Mouse (Mus musculus) forebrain, embryonic 12.5 days (tissue): Measurements from ENCODE around the gene Bag6. TPM values are rescaled to one million over a fixed set of nuclear protein-coding genes. Genes with fewer than 3 reads are reported as not detected.
"Not testable (repeated sequence)": the region's sequence is repeated elsewhere in the genome, so short reads cannot be mapped to it uniquely, and the experiment has no call there.

Experiments used
- ATAC-seq: fragments of 200-750 bp; cut with Nextera tagmentation; 2 replicates; pipeline ENCODE4 v1.8.0; 2017; ENCODE audit warnings: moderate TSS enrichment; ENCODE audit not compliant: low FRiP score
- H3K27ac ChIP-seq: fragments of 300-500 bp; sonication (generic); 2 replicates; pipeline ENCODE4 v1.5.1; 2016; ENCODE audit warnings: mild to moderate bottlenecking
- H3K27me3 ChIP-seq: fragments of 300-500 bp; sonication (generic); 2 replicates; pipeline ENCODE4 v1.6.1; 2016; ENCODE audit warnings: mild to moderate bottlenecking
- H3K36me3 ChIP-seq: fragments of 300-500 bp; sonication (generic); replicated peaks from 2 replicates; pipeline ENCODE4 v1.6.1; 2016; ENCODE audit warnings: mild to moderate bottlenecking
- H3K4me1 ChIP-seq: fragments of 300-500 bp; sonication (generic); 2 replicates; pipeline ENCODE4 v1.6.1; 2016
- H3K4me2 ChIP-seq: fragments of 300-500 bp; sonication (generic); 2 replicates; pipeline ENCODE4 v1.6.1; 2016; ENCODE audit warnings: mild to moderate bottlenecking, moderate library complexity
- H3K4me3 ChIP-seq: fragments of 300-500 bp; sonication (generic); replicated peaks from 2 replicates; pipeline ENCODE4 v1.5.1; 2016; ENCODE audit warnings: mild to moderate bottlenecking
- H3K9ac ChIP-seq: fragments of 300-500 bp; sonication (generic); 2 replicates; pipeline ENCODE4 v1.6.1; 2016; ENCODE audit warnings: mild to moderate bottlenecking
- H3K9me3 ChIP-seq: fragments of 300-500 bp; sonication (generic); 2 replicates; pipeline ENCODE4 v1.6.1; 2016
- WGBS: fragments of 180-500 bp; shearing (Covaris S2); methylation state at CpG from one replicate; pipeline ENCODE4 v1.1.7; 2016; 5-methylcytosine and 5-hydroxymethylcytosine counted together
- polyA plus RNA-seq: library from polyadenylated mRNA; unstranded; fragments of >200 nt; fragmentation: Nextera tagmentation; extraction: Ambion mirVana; gene quantifications from 2 replicates; pipeline ENCODE4 v1.2.1, GENCODE M21; 2016

The Bag6 gene
- polyA plus RNA-seq, 1 experiment from 2014 or later: 88.9 TPM

DNA sequence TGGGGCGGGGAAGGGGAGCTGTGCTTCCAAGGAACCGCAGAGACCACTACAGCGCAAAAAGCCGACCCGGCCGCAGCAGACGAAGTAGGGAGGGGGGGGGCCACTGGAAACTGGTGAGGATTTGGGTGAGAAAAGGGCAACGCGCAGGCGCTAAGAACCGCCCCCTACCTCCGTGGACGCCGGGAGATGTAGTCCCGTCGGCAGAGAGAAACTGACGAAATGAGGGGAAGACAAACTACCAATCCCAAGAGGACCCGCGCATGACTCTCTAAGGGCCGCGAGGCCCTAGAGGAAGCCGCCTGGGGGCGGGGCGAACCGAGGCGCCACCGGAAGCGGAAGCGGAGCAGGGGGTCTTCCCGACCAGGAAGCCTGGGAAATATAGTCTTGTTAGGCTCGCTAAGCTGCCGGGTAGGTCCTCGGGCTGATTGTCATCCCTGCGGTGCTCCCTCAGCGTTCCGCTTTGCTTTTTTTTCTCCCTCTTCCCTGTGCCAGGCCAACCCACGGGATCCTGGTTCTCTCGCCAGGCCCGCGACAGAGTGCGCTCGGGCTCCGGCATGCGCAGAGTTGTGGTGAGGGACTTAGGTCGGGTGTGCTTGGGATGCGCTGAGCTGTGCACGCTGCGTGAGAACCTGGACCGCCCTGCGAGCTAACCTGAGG, 13.7 kb upstream of the Bag6 start, which contains the start of gene Gpank1:
TSS of gene Gpank1 (plus strand) at position 313 of the 657 bp plus-strand sequence.
- H3K4me3 ChIP-seq: peak within 1 kb of the TSS; percentile 98
- H3K27ac ChIP-seq: peak within 1 kb of the TSS; percentile 94
- peak within 1 kb of the TSS; percentile 94 for H3K4me2 ChIP-seq
- peaks cover 27% of the 10 kb centered on the region for H3K4me1 ChIP-seq
- peaks cover 47% of the 10 kb centered on the region for H3K36me3 ChIP-seq
- peak; percentile 95 for ATAC-seq
- no peaks in the 10 kb centered on the region for H3K27me3 ChIP-seq
- H3K9ac ChIP-seq: peak within 1 kb of the TSS; percentile 98
- 1% methylated on average over 49 of the region's 50 CpGs for WGBS
- no peaks in the 10 kb centered on the region for H3K9me3 ChIP-seq

- H3K36me3 ChIP-seq: peaks cover 43% of the 10 kb centered on the region
- ATAC-seq: peak; percentile 62
Measured at GRCm38 (mm10) chr17:35121871-35122303, 13.1 kb upstream of the Bag6 start, which contains the start of gene Csnk2b. Csnk2b (minus strand) TSS chr17:35122053.

GRCm38 (mm10) chr17:35123287-35123686, 11.7 kb upstream of the Bag6 start:
- H3K36me3 ChIP-seq: peaks cover 31% of the 10 kb centered on the region
- not testable (repeated sequence) for H3K9me3 ChIP-seq, H3K27ac ChIP-seq, ATAC-seq, H3K4me2 ChIP-seq, H3K4me3 ChIP-seq, H3K27me3 ChIP-seq
- H3K4me1 ChIP-seq: peaks cover 43% of the 10 kb centered on the region
- 95% methylated on average over 9 of the region's 9 CpGs for WGBS
- peak overlapping the region; percentile 80; the same call in 1 of the 2 replicates for H3K9ac ChIP-seq

More at GRCm38 (mm10) chr17:35121871-35122303, 13.1 kb upstream of the Bag6 start, which contains the start of gene Csnk2b:
- H3K27ac ChIP-seq: peak within 1 kb of the TSS; percentile 94
- H3K27me3 ChIP-seq: no peaks in the 10 kb centered on the region
- H3K9me3 ChIP-seq: no peaks in the 10 kb centered on the region
- H3K4me3 ChIP-seq: peak within 1 kb of the TSS; percentile 98
- under 1% methylated on average over 19 of the region's 19 CpGs for WGBS
- H3K4me1 ChIP-seq: peaks cover 33% of the 10 kb centered on the region
- peak within 1 kb of the TSS; percentile 98 for H3K9ac ChIP-seq
- peak within 1 kb of the TSS; percentile 94 for H3K4me2 ChIP-seq

DNA sequence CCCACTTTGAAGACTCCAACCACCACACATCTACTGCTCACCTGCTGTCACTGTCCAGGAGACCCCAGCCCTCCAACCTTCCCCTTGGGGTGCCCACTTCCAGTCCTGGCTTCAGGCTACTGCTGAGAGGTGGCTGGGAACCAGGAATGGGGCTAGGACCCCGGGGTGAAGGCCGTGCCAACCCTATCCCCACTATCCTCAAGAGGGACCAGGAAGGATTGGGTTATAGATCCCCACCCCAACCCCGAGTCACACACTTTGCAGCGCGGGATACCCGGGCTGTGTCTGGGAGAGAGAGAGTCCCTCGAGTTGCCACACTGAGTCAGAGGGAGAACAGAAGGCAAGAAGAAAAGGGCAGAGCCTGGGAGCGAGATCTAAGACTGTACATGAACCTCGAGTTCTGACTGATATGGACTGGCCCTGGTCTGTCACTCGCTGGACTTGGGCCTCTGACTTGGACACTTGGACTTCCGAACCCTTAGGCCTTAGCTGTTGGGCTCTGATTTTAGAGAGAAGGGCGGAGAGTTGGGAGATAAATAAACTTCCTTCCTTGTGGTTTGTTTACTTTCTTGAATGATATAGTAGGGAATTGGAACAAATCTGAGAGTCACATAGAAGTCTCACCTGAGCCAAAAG, 10.6 kb upstream of the Bag6 start:
- not testable (repeated sequence) for H3K4me3 ChIP-seq, H3K27me3 ChIP-seq, H3K9ac ChIP-seq, H3K9me3 ChIP-seq, ATAC-seq, H3K27ac ChIP-seq, H3K4me2 ChIP-seq
- WGBS: 93% methylated on average over 12 of the region's 12 CpGs
- peaks cover 22% of the 10 kb centered on the region for H3K36me3 ChIP-seq
- H3K4me1 ChIP-seq: peaks cover 43% of the 10 kb centered on the region

DNA sequence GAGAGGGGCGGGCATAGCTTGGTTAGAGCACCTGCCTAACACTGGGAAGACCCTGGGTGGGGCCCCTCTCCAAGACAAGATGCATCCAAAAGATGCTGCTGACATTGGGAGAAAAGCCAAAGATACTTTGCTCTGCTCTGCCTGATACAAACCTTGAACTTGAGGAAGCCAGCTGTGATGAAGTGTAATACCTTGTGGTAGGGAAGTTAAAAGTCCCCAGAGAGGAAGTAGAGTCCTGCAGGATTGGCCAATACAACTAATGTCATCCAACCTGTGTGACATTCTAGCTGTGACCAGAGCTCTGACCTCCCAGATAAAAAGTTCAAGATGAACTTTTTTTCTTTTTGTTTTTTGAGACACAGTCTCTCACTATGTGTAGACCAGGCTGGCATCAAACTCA, 9.9 kb upstream of the Bag6 start:
- Histone ChIP-seq H3K9me3 (no peaks in the 10 kb centered on the region), H3K27me3 (no peaks in the 10 kb centered on the region), H3K4me3 (no peak overlapping the region), H3K36me3 (peaks cover 18% of the 10 kb centered on the region), H3K4me1 (peaks cover 37% of the 10 kb centered on the region), H3K9ac (no peak overlapping the region; the same call in 1 of the 2 replicates), H3K4me2 (0 out of 2 replicates have a peak overlapping the region, but pooled peaks have one; percentile 76), H3K27ac (no peak overlapping the region)
- WGBS: 83% methylated on average over 1 of the region's 1 CpGs
- no peak for ATAC-seq

- Histone ChIP-seq H3K4me2 (peak overlapping the region; percentile 76), H3K27me3 (no peaks in the 10 kb centered on the region), H3K9me3 (no peaks in the 10 kb centered on the region), H3K9ac (peak overlapping the region; percentile 77), H3K27ac (no peak overlapping the region), H3K4me1 (peaks cover 32% of the 10 kb centered on the region), H3K36me3 (peaks cover 18% of the 10 kb centered on the region), H3K4me3 (peak overlapping the region; percentile 58)
- ATAC-seq: no peak
- 39% methylated on average over 6 of the region's 6 CpGs for WGBS
Measured at GRCm38 (mm10) chr17:35125578-35125977, 9.4 kb upstream of the Bag6 start.

- no peaks in the 10 kb centered on the region for H3K9me3 ChIP-seq
- H3K4me2 ChIP-seq: peak within 1 kb of the TSS; percentile 76
- no peaks in the 10 kb centered on the region for H3K27me3 ChIP-seq
- peaks cover 31% of the 10 kb centered on the region for H3K4me1 ChIP-seq
- peak within 1 kb of the TSS; percentile 68 for H3K27ac ChIP-seq
- 0% methylated on average over 35 of the region's 36 CpGs for WGBS
- H3K9ac ChIP-seq: peak within 1 kb of the TSS; percentile 77
- peaks cover 23% of the 10 kb centered on the region for H3K36me3 ChIP-seq
- peak; percentile 21; the same call in 1 of the 2 replicates for ATAC-seq
- peak within 1 kb of the TSS; percentile 58 for H3K4me3 ChIP-seq
Measured at GRCm38 (mm10) chr17:35126206-35126611, 8.8 kb upstream of the Bag6 start, which contains the start of gene D17H6S53E. D17H6S53E (plus strand) TSS chr17:35126373.

GRCm38 (mm10) chr17:35127017-35127416, 8.0 kb upstream of the Bag6 start:
- H3K9me3 ChIP-seq: no peaks in the 10 kb centered on the region
- peaks cover 31% of the 10 kb centered on the region for H3K4me1 ChIP-seq
- no peaks in the 10 kb centered on the region for H3K27me3 ChIP-seq
- H3K9ac ChIP-seq: peak overlapping the region; percentile 77
- H3K4me3 ChIP-seq: peak overlapping the region; percentile 58
- H3K4me2 ChIP-seq: peak overlapping the region; percentile 76
- no peak for ATAC-seq
- 79% methylated on average over 13 of the region's 13 CpGs for WGBS
- no peak overlapping the region for H3K27ac ChIP-seq
- H3K36me3 ChIP-seq: peaks cover 23% of the 10 kb centered on the region

DNA sequence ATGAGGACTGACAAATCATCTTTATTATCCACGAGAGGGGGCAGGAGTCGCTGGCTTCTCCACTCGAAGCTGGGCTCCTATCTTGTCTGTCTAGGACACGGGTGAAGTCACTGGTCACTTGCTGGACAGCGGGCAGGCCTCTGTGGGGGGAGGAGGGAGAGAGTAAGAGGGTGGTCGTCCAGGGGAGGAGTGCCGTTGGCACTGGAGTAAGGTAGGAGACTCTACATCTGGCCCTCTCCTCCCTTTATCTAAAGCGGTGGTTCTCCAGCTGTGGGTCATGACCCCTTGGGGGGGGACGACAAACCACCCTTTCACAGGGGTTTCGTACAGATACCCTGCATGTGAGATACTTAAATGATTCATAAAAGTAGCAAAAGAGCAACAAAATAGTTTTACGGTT, 6.0 kb upstream of the Bag6 start:
- H3K27me3 ChIP-seq: no peaks in the 10 kb centered on the region
- peaks cover 24% of the 10 kb centered on the region for H3K4me1 ChIP-seq
- no peak for ATAC-seq
- H3K36me3 ChIP-seq: peaks cover 17% of the 10 kb centered on the region
- no peaks in the 10 kb centered on the region for H3K9me3 ChIP-seq
- no peak overlapping the region for H3K4me2 ChIP-seq
- no peak overlapping the region for H3K27ac ChIP-seq
- no peak overlapping the region for H3K9ac ChIP-seq
- 73% methylated on average over 11 of the region's 11 CpGs for WGBS
- H3K4me3 ChIP-seq: no peak overlapping the region; the same call in 1 of the 2 replicates

GRCm38 (mm10) chr17:35131038-35131437, 3.9 kb upstream of the Bag6 start:
- H3K36me3 ChIP-seq: peaks cover 5% of the 10 kb centered on the region; the same call in 1 of the 2 replicates
- H3K4me1 ChIP-seq: peaks cover 18% of the 10 kb centered on the region
- H3K27ac ChIP-seq: no peak overlapping the region
- H3K4me3 ChIP-seq: no peak overlapping the region
- H3K4me2 ChIP-seq: no peak overlapping the region
- H3K27me3 ChIP-seq: no peaks in the 10 kb centered on the region
- WGBS: 90% methylated on average over 8 of the region's 8 CpGs
- no peaks in the 10 kb centered on the region for H3K9me3 ChIP-seq
- ATAC-seq: no peak
- H3K9ac ChIP-seq: no peak overlapping the region

DNA sequence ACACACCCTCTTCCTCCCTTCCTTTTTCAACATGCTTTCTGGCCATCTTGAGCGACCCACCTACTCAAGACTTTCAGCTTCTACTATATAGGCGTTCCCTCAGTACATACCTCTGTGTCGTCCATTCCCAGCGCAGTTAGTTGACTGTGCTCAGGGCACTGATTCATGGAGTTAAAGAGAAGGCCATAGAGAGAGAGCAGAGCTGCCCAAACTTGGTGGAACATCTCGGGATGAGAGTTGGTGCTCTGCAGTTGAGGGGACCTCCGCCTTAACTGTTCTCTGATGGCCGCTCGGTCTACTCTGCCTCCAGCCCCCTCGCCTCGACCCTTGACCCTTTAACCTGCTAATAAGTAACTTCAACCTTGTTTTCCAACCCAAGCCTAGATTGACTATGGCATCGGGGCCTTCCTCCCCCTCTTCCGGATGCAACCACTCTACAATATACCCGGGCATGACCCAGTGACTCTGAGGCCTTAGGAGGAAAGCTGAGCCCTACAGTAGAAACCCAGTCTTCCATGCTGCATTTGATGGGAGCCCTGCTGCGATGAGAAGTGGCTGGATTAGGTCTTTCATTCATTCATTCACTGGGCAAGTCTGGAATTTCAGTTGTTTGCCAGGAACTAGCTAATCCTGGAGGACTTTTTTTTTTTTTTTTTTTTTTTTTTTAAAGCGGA, 3.3 kb upstream of the Bag6 start, which contains the start of gene Apom:
TSS of gene Apom (minus strand) at position 551 of the 674 bp plus-strand sequence.
- H3K4me2 ChIP-seq: no peak within 1 kb of the TSS
- peaks cover 5% of the 10 kb centered on the region; the same call in 1 of the 2 replicates for H3K36me3 ChIP-seq
- no peak for ATAC-seq
- no peaks in the 10 kb centered on the region for H3K27me3 ChIP-seq
- WGBS: 86% methylated on average over 15 of the region's 15 CpGs
- H3K4me1 ChIP-seq: peaks cover 20% of the 10 kb centered on the region
- no peak within 1 kb of the TSS for H3K4me3 ChIP-seq
- no peak within 1 kb of the TSS for H3K27ac ChIP-seq
- no peaks in the 10 kb centered on the region for H3K9me3 ChIP-seq
- H3K9ac ChIP-seq: no peak within 1 kb of the TSS

DNA sequence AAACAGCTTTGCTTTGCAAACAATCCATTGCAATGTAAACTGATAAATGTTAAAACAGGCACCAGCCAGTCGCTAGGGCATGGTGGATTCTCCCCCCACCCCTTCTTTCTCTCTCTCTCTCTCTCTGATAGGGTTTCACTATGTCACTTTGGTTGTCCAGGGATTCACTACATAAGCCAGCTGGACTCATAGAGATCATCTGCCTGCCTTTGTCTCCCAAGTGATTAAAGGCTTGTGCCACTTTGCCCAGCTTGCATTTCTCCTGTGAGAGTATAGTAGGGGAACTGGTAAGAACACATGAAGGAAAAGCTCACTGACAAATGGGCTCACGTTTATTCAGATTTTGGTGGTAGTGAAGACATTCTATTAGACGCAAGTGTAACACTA, 2.8 kb upstream of the Bag6 start:
- Histone ChIP-seq H3K9me3 (no peaks in the 10 kb centered on the region), H3K27ac (no peak overlapping the region), H3K4me3 (no peak overlapping the region), H3K27me3 (no peaks in the 10 kb centered on the region), H3K4me2 (no peak overlapping the region), H3K9ac (no peak overlapping the region), H3K36me3 (peaks cover 5% of the 10 kb centered on the region; the same call in 1 of the 2 replicates), H3K4me1 (peaks cover 20% of the 10 kb centered on the region)
- WGBS: 78% methylated on average over 3 of the region's 3 CpGs
- no peak for ATAC-seq
